Mouse (Mus musculus) neural tube, embryonic 15.5 days (tissue): ENCODE results near the gene Prkaa2. TPM values are rescaled to one million over a fixed set of nuclear protein-coding genes. Genes with fewer than 3 reads are reported as not detected.
A peak's percentile ranks its signal among the peaks of the same experiment; 100 is the strongest.

ENCODE experiments used
- ATAC-seq: fragments of 200-750 bp; cut with Nextera tagmentation; 2 replicates; pipeline ENCODE4 v1.8.0; 2017; ENCODE audit warnings: mild to moderate bottlenecking, moderate TSS enrichment, moderate library complexity; ENCODE audit not compliant: low FRiP score
- H3K27ac ChIP-seq: fragments of 300-500 bp; sonication (generic); replicated peaks from 2 replicates; pipeline ENCODE4 v1.5.1; 2015; ENCODE audit warnings: mild to moderate bottlenecking, inconsistent platforms
- H3K27me3 ChIP-seq: fragments of 300-500 bp; sonication (generic); replicated peaks from 2 replicates; pipeline ENCODE4 v1.6.1; 2015; ENCODE audit warnings: inconsistent platforms
- H3K36me3 ChIP-seq: fragments of 300-500 bp; sonication (generic); 2 replicates; pipeline ENCODE4 v1.6.1; 2015; ENCODE audit warnings: inconsistent platforms
- H3K4me1 ChIP-seq: fragments of 300-500 bp; sonication (generic); 2 replicates; pipeline ENCODE4 v1.6.1; 2015; ENCODE audit warnings: inconsistent platforms
- H3K4me2 ChIP-seq: fragments of 300-500 bp; sonication (generic); 2 replicates; pipeline ENCODE4 v1.6.1; 2015; ENCODE audit warnings: inconsistent platforms, mild to moderate bottlenecking, moderate library complexity
- H3K4me3 ChIP-seq: fragments of 300-500 bp; sonication (generic); replicated peaks from 2 replicates; pipeline ENCODE4 v1.5.1; 2015; ENCODE audit warnings: mild to moderate bottlenecking, inconsistent platforms
- H3K9ac ChIP-seq: fragments of 300-500 bp; sonication (generic); replicated peaks from 2 replicates; pipeline ENCODE4 v1.6.1; 2015; ENCODE audit warnings: mild to moderate bottlenecking, inconsistent platforms
- H3K9me3 ChIP-seq: fragments of 300-500 bp; sonication (generic); replicated peaks from 2 replicates; pipeline ENCODE4 v1.6.1; 2016; ENCODE audit warnings: inconsistent platforms
- WGBS: fragments of 180-500 bp; shearing (Covaris S2); methylation state at CpG from one replicate; pipeline ENCODE4 v1.1.7; 2015; ENCODE audit warnings: mixed read lengths; 5-methylcytosine and 5-hydroxymethylcytosine counted together
- polyA plus RNA-seq: library from polyadenylated mRNA; unstranded; fragments of >200 nt; fragmentation: Nextera tagmentation; extraction: Ambion mirVana; gene quantifications from 2 replicates; pipeline ENCODE4 v1.2.1, GENCODE M21; 2015

Gene Prkaa2
- polyA plus RNA-seq, 1 experiment from 2014 or later, result 10.7 TPM

DNA sequence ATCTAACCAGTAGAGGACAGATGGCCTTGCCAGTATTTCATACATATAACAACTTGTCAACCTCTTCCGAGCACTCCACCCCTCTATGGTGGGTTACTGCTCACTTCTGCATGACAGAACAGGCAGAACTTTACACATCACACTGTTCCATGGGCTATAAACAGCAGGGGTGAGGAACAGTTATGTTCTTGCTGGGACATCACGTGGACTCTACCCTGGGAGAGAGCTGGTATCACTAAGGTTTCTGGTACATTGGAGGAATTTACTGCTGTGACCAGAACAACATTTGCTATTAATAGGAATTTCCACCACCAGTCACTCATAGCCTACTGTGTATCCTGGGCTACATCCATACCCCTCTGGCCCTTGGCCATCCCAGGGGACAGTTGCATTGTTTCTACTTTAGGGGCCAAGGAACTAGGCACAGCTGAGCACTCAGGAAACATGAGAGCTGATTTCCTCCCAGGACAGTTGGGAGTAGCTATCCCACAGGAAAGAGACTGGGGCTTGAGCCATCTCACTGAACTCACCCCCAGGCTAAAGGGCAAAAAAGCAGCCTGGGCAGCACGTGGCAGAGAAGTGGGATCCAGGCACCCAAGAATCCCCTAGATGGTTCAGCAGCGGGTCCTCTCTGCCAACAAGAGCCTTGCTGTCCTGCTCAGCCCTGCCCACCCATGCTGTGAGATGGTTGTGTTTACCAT, 23.8 kb upstream of the Prkaa2 start:
- Histone ChIP-seq H3K4me3 (no peak overlapping the region), H3K9me3 (no peaks in the 10 kb centered on the region), H3K4me1 (0 out of 2 replicates have a peak, but pooled peaks cover 6% of the 10 kb centered on the region), H3K9ac (no peak overlapping the region), H3K27me3 (no peaks in the 10 kb centered on the region), H3K36me3 (no peaks in the 10 kb centered on the region), H3K4me2 (no peak overlapping the region), H3K27ac (no peak overlapping the region)
- 72% methylated on average over 4 of the region's 4 CpGs for WGBS
- no peak for ATAC-seq

DNA sequence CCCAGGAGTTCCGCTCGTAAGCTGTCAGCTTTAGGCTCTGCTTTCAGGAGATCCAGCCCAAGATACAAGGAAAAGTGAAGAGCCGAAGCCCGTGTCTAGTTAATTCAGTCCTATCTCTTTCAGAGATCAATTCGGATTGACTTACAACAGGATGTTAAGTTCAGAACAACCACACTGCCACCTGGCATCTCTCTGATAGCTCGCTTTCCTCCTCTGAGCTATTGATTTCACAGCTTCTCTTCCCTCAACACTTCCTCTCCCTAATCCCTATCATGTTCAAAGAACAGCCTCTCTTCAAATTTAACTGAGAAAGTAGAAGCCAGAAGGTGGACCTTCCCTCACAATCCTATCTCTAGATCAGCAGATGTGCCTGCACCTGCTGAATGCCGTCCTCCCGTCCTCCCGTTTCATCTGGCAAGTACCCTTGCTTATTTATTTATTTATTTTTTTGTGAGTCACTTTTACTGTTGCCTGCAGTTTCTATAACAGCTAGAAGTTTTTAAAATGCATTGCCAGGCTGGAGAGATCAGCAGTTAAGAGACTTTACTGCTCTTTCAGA, 22.1 kb upstream of the Prkaa2 start:
- H3K9ac ChIP-seq, result no peak overlapping the region
- no peaks in the 10 kb centered on the region for H3K27me3 ChIP-seq
- H3K4me2 ChIP-seq, result no peak overlapping the region
- 90% methylated on average over 9 of the region's 9 CpGs for WGBS
- no peaks in the 10 kb centered on the region for H3K9me3 ChIP-seq
- no peaks in the 10 kb centered on the region for H3K36me3 ChIP-seq
- 0 out of 2 replicates have a peak, but pooled peaks cover 6% of the 10 kb centered on the region for H3K4me1 ChIP-seq
- no peak for ATAC-seq
- H3K27ac ChIP-seq, result no peak overlapping the region
- H3K4me3 ChIP-seq, result no peak overlapping the region

- WGBS, result 67% methylated on average over 7 of the region's 7 CpGs
- Histone ChIP-seq H3K4me2 (no peak overlapping the region), H3K4me3 (no peak overlapping the region), H3K4me1 (0 out of 2 replicates have a peak, but pooled peaks cover 6% of the 10 kb centered on the region), H3K9ac (no peak overlapping the region), H3K27ac (no peak overlapping the region), H3K36me3 (no peaks in the 10 kb centered on the region), H3K27me3 (no peaks in the 10 kb centered on the region), H3K9me3 (no peaks in the 10 kb centered on the region)
- no peak for ATAC-seq
Measured at GRCm38 (mm10) chr4:105129212-105129611, 19.5 kb upstream of the Prkaa2 start.

GRCm38 (mm10) chr4:105122429-105122828, 12.7 kb upstream of the Prkaa2 start:
- Histone ChIP-seq H3K36me3 (no peaks in the 10 kb centered on the region), H3K4me2 (no peak overlapping the region), H3K9me3 (no peaks in the 10 kb centered on the region), H3K4me1 (no peaks in the 10 kb centered on the region), H3K4me3 (no peak overlapping the region), H3K9ac (no peak overlapping the region), H3K27me3 (no peaks in the 10 kb centered on the region), H3K27ac (no peak overlapping the region)
- 48% methylated on average over 8 of the region's 8 CpGs for WGBS
- ATAC-seq, result no peak

GRCm38 (mm10) chr4:105121081-105121480, 11.4 kb upstream of the Prkaa2 start:
- no peak for ATAC-seq
- H3K4me1 ChIP-seq, result no peaks in the 10 kb centered on the region
- no peak overlapping the region for H3K4me3 ChIP-seq
- no peak overlapping the region for H3K4me2 ChIP-seq
- H3K27ac ChIP-seq, result no peak overlapping the region
- 50% methylated on average over 6 of the region's 6 CpGs for WGBS
- no peaks in the 10 kb centered on the region for H3K36me3 ChIP-seq
- H3K27me3 ChIP-seq, result no peaks in the 10 kb centered on the region
- H3K9me3 ChIP-seq, result no peaks in the 10 kb centered on the region
- no peak overlapping the region for H3K9ac ChIP-seq

DNA sequence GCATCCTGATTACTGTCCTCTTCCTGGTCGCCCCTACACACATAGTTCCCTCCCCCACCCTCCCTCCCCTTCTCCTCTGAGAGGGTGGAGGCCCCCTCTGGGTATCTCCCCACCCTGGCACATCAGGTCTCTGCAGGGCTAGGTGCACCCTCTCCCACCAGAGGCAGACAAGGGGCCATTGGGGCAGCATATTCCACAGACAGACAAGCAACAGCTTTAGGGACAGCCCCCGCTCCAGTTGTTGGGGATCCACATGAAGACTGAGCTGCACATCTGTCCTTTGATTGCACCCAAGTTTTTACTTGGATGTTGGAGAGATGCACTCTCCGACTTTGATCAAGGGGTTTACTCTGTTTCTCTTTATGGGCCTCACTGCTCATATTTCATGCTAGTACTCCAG, 3.8 kb upstream of the Prkaa2 start:
- H3K27ac ChIP-seq, result no peak overlapping the region
- H3K4me3 ChIP-seq, result no peak overlapping the region
- H3K4me2 ChIP-seq, result no peak overlapping the region
- 88% methylated on average over 3 of the region's 3 CpGs for WGBS
- H3K4me1 ChIP-seq, result peaks cover 18% of the 10 kb centered on the region
- H3K36me3 ChIP-seq, result no peaks in the 10 kb centered on the region
- ATAC-seq, result no peak
- no peaks in the 10 kb centered on the region for H3K27me3 ChIP-seq
- H3K9me3 ChIP-seq, result no peaks in the 10 kb centered on the region
- H3K9ac ChIP-seq, result no peak overlapping the region

GRCm38 (mm10) chr4:105113042-105113441, 3.4 kb upstream of the Prkaa2 start:
- WGBS, result 88% methylated on average over 5 of the region's 5 CpGs
- no peak overlapping the region for H3K9ac ChIP-seq
- H3K36me3 ChIP-seq, result no peaks in the 10 kb centered on the region
- no peak overlapping the region for H3K27ac ChIP-seq
- no peak for ATAC-seq
- no peaks in the 10 kb centered on the region for H3K9me3 ChIP-seq
- H3K27me3 ChIP-seq, result no peaks in the 10 kb centered on the region
- H3K4me2 ChIP-seq, result no peak overlapping the region
- no peak overlapping the region for H3K4me3 ChIP-seq
- peaks cover 23% of the 10 kb centered on the region for H3K4me1 ChIP-seq

DNA sequence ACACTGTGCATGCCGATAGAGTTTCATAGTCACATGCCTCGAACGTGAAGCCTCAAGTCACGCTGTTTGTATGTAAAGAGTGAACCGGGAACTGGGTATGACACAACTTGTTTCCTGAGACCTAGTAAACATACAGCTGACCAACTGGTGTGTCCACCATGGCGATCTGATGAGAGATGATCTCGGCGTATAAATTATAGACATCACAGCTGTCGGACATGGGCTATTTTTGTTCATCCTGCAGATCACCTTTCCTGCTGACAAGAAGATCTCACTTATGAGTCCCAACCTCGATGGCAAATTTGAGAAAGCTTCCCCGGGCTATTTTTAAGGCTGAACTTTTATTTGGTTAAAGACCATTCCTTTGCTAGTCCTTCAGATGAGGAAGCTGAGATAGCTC, 2.1 kb upstream of the Prkaa2 start:
- H3K27ac ChIP-seq, result no peak overlapping the region
- WGBS, result 84% methylated on average over 11 of the region's 11 CpGs
- no peak overlapping the region for H3K9ac ChIP-seq
- peaks cover 30% of the 10 kb centered on the region for H3K4me1 ChIP-seq
- no peak for ATAC-seq
- no peaks in the 10 kb centered on the region for H3K27me3 ChIP-seq
- H3K4me2 ChIP-seq, result no peak overlapping the region
- no peaks in the 10 kb centered on the region for H3K36me3 ChIP-seq
- H3K4me3 ChIP-seq, result no peak overlapping the region
- no peaks in the 10 kb centered on the region for H3K9me3 ChIP-seq

- peak overlapping the region; percentile 90 for H3K27ac ChIP-seq
- H3K27me3 ChIP-seq, result no peaks in the 10 kb centered on the region
- no peak for ATAC-seq
- no peaks in the 10 kb centered on the region for H3K36me3 ChIP-seq
- no peaks in the 10 kb centered on the region for H3K9me3 ChIP-seq
- H3K4me1 ChIP-seq, result peaks cover 35% of the 10 kb centered on the region
- H3K4me2 ChIP-seq, result peak overlapping the region; percentile 74
- 47% methylated on average over 4 of the region's 4 CpGs for WGBS
- H3K9ac ChIP-seq, result peak overlapping the region; percentile 86
- H3K4me3 ChIP-seq, result peak overlapping the region; percentile 75
Measured at GRCm38 (mm10) chr4:105110684-105111035, 970 bp upstream of the Prkaa2 start.

- WGBS, result 3% methylated on average over 20 of the region's 24 CpGs
- H3K4me3 ChIP-seq, result peak overlapping the region; percentile 75
- no peaks in the 10 kb centered on the region for H3K27me3 ChIP-seq
- peak overlapping the region; percentile 86 for H3K9ac ChIP-seq
- H3K36me3 ChIP-seq, result no peaks in the 10 kb centered on the region
- H3K27ac ChIP-seq, result peak overlapping the region; percentile 90
- peak; percentile 68 for ATAC-seq
- H3K9me3 ChIP-seq, result no peaks in the 10 kb centered on the region
- H3K4me1 ChIP-seq, result peaks cover 37% of the 10 kb centered on the region
- H3K4me2 ChIP-seq, result peak overlapping the region; percentile 74
Measured at GRCm38 (mm10) chr4:105109990-105110683, 447 bp upstream of the Prkaa2 start.

DNA sequence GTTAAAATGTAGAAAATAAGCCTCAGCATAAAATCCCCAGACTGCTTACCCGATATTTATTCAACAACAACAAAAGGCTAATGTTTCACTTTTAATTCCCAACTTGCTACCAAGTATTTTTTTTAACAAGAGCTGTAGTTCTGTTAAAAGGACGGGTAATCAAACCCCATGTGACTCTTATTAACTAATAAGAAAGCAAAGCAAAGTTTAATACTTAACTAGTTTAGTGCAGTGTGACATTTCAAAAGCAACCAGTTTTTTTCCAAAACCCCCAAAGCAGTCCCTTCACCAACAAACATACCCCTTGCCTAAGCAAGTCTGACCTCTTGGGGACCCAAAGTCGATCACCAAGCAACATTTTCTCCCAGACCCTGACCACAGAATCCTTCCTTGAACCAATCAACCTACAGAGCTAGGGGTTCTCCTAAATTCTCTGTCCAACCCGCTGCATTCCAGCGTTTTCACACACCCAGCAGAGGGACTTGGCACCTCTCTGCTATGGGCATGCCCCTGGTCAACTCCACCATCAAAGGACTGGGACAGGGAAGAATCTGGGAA, 970 bp downstream of the Prkaa2 start:
- no peak for ATAC-seq
- H3K4me3 ChIP-seq, result peak overlapping the region; percentile 75

More for the DNA sequence above, 970 bp downstream of the Prkaa2 start:
- Histone ChIP-seq H3K9ac (peak overlapping the region; percentile 86), H3K36me3 (no peaks in the 10 kb centered on the region), H3K4me1 (peaks cover 37% of the 10 kb centered on the region), H3K27ac (peak overlapping the region; percentile 90), H3K9me3 (no peaks in the 10 kb centered on the region), H3K27me3 (no peaks in the 10 kb centered on the region), H3K4me2 (peak overlapping the region; percentile 74)
- WGBS, result 34% methylated on average over 5 of the region's 5 CpGs
